Mouse (Mus musculus) testis, adult 2 months (tissue): Measurements from ENCODE around the gene Gpr45.

Experiments
- CTCF ChIP-seq: fragments of 200-500 bp; IDR thresholded peaks from 2 replicates; pipeline ENCODE4 v1.5.1; 2012; ENCODE audit warnings: low read depth, mild to moderate bottlenecking, inconsistent platforms, low read length, moderate library complexity; ENCODE audit not compliant: control insufficient read depth, insufficient read depth, insufficient replicate concordance
- POLR2A ChIP-seq: fragments of 200-500 bp; IDR thresholded peaks from 2 replicates; pipeline ENCODE4 v1.6.1; 2012; ENCODE audit warnings: low read depth, mild to moderate bottlenecking, inconsistent platforms, low read length, moderate library complexity; ENCODE audit not compliant: control insufficient read depth

GRCm38 (mm10) chr1:43074791-43075190 lies 122.1 kb downstream of the Gpr45 start:
- TF ChIP-seq CTCF (no peak), POLR2A (no peak)
